Mouse (Mus musculus) intestine, embryonic 15.5 days (tissue): ENCODE measurements around the gene Pkn2. TPM values are rescaled to one million over a fixed set of nuclear protein-coding genes. Genes with fewer than 3 reads are reported as not detected.

Source experiments
- ATAC-seq: fragments of 200-750 bp; cut with Nextera tagmentation; 2 replicates; pipeline ENCODE4 v1.8.0; 2017; ENCODE audit warnings: moderate TSS enrichment, moderate library complexity
- H3K27ac ChIP-seq: fragments of 300-500 bp; sonication (generic); 2 replicates; pipeline ENCODE4 v1.5.1; 2015; ENCODE audit warnings: mild to moderate bottlenecking, inconsistent platforms
- H3K27me3 ChIP-seq: fragments of 300-500 bp; sonication (generic); replicated peaks from 2 replicates; pipeline ENCODE4 v1.6.1; 2015; ENCODE audit warnings: inconsistent platforms
- H3K36me3 ChIP-seq: fragments of 300-500 bp; sonication (generic); 2 replicates; pipeline ENCODE4 v1.6.1; 2015; ENCODE audit warnings: inconsistent platforms
- H3K4me1 ChIP-seq: fragments of 300-500 bp; sonication (generic); replicated peaks from 2 replicates; pipeline ENCODE4 v1.6.1; 2015; ENCODE audit warnings: inconsistent platforms
- H3K4me2 ChIP-seq: fragments of 300-500 bp; sonication (generic); replicated peaks from 2 replicates; pipeline ENCODE4 v1.6.1; 2015; ENCODE audit warnings: mild to moderate bottlenecking, inconsistent platforms
- H3K4me3 ChIP-seq: fragments of 300-500 bp; sonication (generic); replicated peaks from 2 replicates; pipeline ENCODE4 v1.5.1; 2015; ENCODE audit warnings: inconsistent platforms
- H3K9ac ChIP-seq: fragments of 300-500 bp; sonication (generic); 2 replicates; pipeline ENCODE4 v1.6.1; 2015; ENCODE audit warnings: inconsistent platforms
- H3K9me3 ChIP-seq: fragments of 300-500 bp; sonication (generic); 2 replicates; pipeline ENCODE4 v1.6.1; 2016; ENCODE audit warnings: inconsistent platforms
- WGBS: fragments of 180-500 bp; shearing (Covaris S2); methylation state at CpG from one replicate; pipeline ENCODE4 v1.1.7; 2015; 5-methylcytosine and 5-hydroxymethylcytosine counted together
- polyA plus RNA-seq: library from polyadenylated mRNA; unstranded; fragments of >200 nt; fragmentation: Nextera tagmentation; extraction: Ambion mirVana; gene quantifications from 2 replicates; pipeline ENCODE4 v1.2.1, GENCODE M21; 2015

Gene Pkn2
- polyA plus RNA-seq, 1 experiment from 2014 or later = 47.4 TPM

DNA sequence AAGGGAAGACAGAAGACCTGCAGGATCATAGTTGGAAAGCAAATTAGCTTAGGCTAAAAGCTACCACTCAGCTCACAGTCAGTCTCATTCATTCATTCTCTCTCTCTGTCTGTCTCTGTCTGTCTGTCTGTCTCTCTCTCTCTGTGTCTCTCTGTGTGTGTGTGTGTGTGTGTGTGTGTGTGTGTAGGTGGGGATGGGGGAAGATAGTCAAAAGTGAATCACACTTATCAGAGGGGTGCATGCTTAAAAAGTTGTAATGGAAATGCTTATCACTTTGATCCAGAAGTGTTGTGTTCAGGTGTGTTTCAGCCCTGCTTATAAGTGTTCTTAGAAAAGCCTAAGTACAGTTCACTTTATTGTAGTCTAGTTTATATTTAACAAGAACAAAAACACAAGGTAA is 2.8 kb upstream of the Pkn2 start:
- H3K27ac ChIP-seq = no peak overlapping the region
- H3K9ac ChIP-seq = no peak overlapping the region
- no peak for ATAC-seq
- H3K36me3 ChIP-seq = no peaks in the 10 kb centered on the region
- H3K4me3 ChIP-seq = no peak overlapping the region
- H3K4me1 ChIP-seq = no peaks in the 10 kb centered on the region
- no peak overlapping the region for H3K4me2 ChIP-seq
- no peaks in the 10 kb centered on the region for H3K9me3 ChIP-seq
- H3K27me3 ChIP-seq = no peaks in the 10 kb centered on the region

DNA sequence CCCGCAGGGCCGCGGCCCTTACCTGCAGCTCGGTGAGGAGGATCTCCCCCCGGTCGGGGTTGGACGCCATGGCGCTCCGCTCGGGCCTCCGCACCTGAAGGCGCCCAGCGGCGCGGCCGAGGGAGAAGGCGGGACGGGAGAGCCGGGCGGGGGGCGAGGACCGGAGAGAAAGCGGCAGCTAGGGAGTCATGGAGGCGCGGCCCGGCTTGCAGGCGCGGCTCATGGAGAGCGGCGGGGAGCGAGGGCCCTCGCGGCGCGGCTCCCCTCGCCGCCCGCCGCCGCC is 274 bp downstream of the Pkn2 start:
- peak overlapping the region; percentile 52; the same call in 1 of the 2 replicates for H3K4me2 ChIP-seq
- H3K36me3 ChIP-seq = no peaks in the 10 kb centered on the region
- H3K9ac ChIP-seq = peak overlapping the region; percentile 95
- H3K4me3 ChIP-seq = peak overlapping the region; percentile 100
- no peaks in the 10 kb centered on the region for H3K9me3 ChIP-seq
- 1% methylated on average over 36 of the region's 40 CpGs for WGBS
- ATAC-seq = no peak
- peak overlapping the region; percentile 95 for H3K27ac ChIP-seq
- H3K4me1 ChIP-seq = no peaks in the 10 kb centered on the region
- H3K27me3 ChIP-seq = no peaks in the 10 kb centered on the region

DNA sequence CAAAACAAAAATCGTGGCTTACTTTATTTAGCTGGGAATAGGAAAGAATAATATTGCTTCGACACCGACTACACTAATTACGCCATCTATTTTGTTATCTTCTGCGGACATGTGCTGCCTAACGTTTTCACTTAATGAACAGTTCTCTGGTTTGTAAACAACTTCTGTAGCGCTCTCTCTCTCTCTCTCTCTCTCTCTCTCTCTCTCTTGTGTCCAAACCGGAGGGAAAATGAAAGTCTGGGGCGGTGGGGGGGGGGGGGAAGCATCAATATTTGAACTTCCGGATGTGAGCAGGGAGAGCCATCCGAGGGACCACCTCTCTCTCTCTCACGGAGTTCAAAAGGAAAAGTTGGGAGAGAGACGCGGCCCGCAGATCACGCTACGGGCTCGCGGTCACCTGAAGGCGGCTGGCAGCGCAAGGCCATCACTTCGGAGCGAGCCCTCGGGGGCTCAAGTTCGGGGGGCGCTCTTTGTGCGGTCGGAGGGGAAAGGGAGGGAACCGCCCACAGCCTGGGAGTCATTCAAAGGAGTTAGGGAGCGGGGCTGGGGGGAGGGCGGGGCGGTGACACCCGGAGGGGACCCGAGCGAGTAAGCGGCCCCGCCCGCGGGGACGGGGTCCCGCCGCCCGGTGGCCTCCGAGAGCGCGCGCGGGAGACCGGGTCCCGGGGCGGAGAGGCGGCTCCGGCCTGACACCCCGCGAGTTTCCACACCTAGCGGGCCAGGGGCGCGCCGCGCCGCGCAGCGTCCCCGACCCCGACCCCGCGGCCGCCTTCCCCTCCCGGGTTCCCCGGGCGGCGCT is 815 bp downstream of the Pkn2 start:
- H3K9me3 ChIP-seq = no peaks in the 10 kb centered on the region
- H3K27me3 ChIP-seq = no peaks in the 10 kb centered on the region
- H3K36me3 ChIP-seq = no peaks in the 10 kb centered on the region
- ATAC-seq = peak; percentile 23
- H3K4me1 ChIP-seq = no peaks in the 10 kb centered on the region
- WGBS = under 1% methylated on average over 67 of the region's 72 CpGs
- H3K9ac ChIP-seq = peak overlapping the region; percentile 95
- H3K4me3 ChIP-seq = peak overlapping the region; percentile 100
- H3K4me2 ChIP-seq = peak overlapping the region; percentile 52
- H3K27ac ChIP-seq = peak overlapping the region; percentile 95

- H3K36me3 ChIP-seq = no peaks in the 10 kb centered on the region
- H3K27ac ChIP-seq = no peak overlapping the region
- no peak overlapping the region for H3K4me3 ChIP-seq
- peaks cover 3% of the 10 kb centered on the region; the same call in 1 of the 2 replicates for H3K4me1 ChIP-seq
- peak; percentile 65; the same call in 1 of the 2 replicates for ATAC-seq
- 80% methylated on average over 2 of the region's 2 CpGs for WGBS
- H3K9me3 ChIP-seq = no peaks in the 10 kb centered on the region
- no peak overlapping the region for H3K4me2 ChIP-seq
- no peaks in the 10 kb centered on the region for H3K27me3 ChIP-seq
- no peak overlapping the region for H3K9ac ChIP-seq
These were observed 18.6 kb downstream of the Pkn2 start for GRCm38 (mm10) chr3:142863236-142863635.

- 76% methylated on average over 3 of the region's 3 CpGs for WGBS
- H3K4me1 ChIP-seq = no peaks in the 10 kb centered on the region
- no peak overlapping the region for H3K4me3 ChIP-seq
- H3K27me3 ChIP-seq = no peaks in the 10 kb centered on the region
- no peak overlapping the region for H3K27ac ChIP-seq
- no peak for ATAC-seq
- H3K9ac ChIP-seq = no peak overlapping the region
- H3K9me3 ChIP-seq = no peaks in the 10 kb centered on the region
- H3K4me2 ChIP-seq = no peak overlapping the region
- no peaks in the 10 kb centered on the region for H3K36me3 ChIP-seq
These were observed 25.0 kb downstream of the Pkn2 start for GRCm38 (mm10) chr3:142856832-142857231.

- Histone ChIP-seq H3K9me3 (no peaks in the 10 kb centered on the region), H3K9ac (no peak overlapping the region), H3K4me2 (no peak overlapping the region), H3K4me1 (no peaks in the 10 kb centered on the region), H3K36me3 (no peaks in the 10 kb centered on the region), H3K27me3 (no peaks in the 10 kb centered on the region), H3K27ac (no peak overlapping the region), H3K4me3 (no peak overlapping the region)
- 63% methylated on average over 4 of the region's 4 CpGs for WGBS
- ATAC-seq = no peak
These were observed 25.8 kb downstream of the Pkn2 start for GRCm38 (mm10) chr3:142855961-142856472.

GRCm38 (mm10) chr3:142852911-142853310 is 28.9 kb downstream of the Pkn2 start:
- no peaks in the 10 kb centered on the region for H3K9me3 ChIP-seq
- H3K4me1 ChIP-seq = no peaks in the 10 kb centered on the region
- no peaks in the 10 kb centered on the region for H3K27me3 ChIP-seq
- H3K4me3 ChIP-seq = no peak overlapping the region
- no peak for ATAC-seq
- no peak overlapping the region for H3K9ac ChIP-seq
- H3K4me2 ChIP-seq = no peak overlapping the region
- 80% methylated on average over 3 of the region's 3 CpGs for WGBS
- no peak overlapping the region for H3K27ac ChIP-seq
- H3K36me3 ChIP-seq = no peaks in the 10 kb centered on the region

DNA sequence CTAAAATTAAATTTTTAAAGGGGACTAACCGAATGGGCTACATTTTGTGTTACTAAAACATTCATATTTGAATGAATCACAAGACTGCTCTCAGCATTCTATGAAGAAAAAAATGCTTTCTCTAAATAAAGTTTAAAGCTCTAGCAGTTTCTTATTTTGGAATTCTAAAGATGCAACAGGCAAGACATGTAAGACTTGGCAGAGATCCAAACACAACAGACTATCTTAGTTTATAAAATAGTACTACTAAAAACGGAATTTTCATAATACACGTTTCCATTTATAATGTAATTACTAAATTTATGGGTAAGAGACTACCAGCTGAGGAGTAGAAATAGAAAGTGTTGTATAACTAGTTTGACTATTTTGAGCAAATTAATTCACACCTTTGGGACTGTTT is 30.2 kb downstream of the Pkn2 start:
- ATAC-seq = no peak
- Histone ChIP-seq H3K9me3 (no peaks in the 10 kb centered on the region), H3K27me3 (no peaks in the 10 kb centered on the region), H3K4me3 (no peak overlapping the region), H3K36me3 (no peaks in the 10 kb centered on the region), H3K27ac (no peak overlapping the region), H3K9ac (no peak overlapping the region), H3K4me1 (no peaks in the 10 kb centered on the region), H3K4me2 (no peak overlapping the region)
- 53% methylated on average over 3 of the region's 3 CpGs for WGBS

- 60% methylated on average over 4 of the region's 4 CpGs for WGBS
- Histone ChIP-seq H3K4me1 (no peaks in the 10 kb centered on the region), H3K27ac (no peak overlapping the region), H3K4me3 (no peak overlapping the region), H3K9ac (no peak overlapping the region), H3K27me3 (no peaks in the 10 kb centered on the region), H3K4me2 (no peak overlapping the region), H3K9me3 (no peaks in the 10 kb centered on the region), H3K36me3 (0 out of 2 replicates have a peak, but pooled peaks cover 2% of the 10 kb centered on the region)
- no peak for ATAC-seq
These were observed 41.8 kb downstream of the Pkn2 start for GRCm38 (mm10) chr3:142839961-142840360.

GRCm38 (mm10) chr3:142834761-142835160 is 47.0 kb downstream of the Pkn2 start:
- Histone ChIP-seq H3K4me2 (no peak overlapping the region), H3K9ac (no peak overlapping the region), H3K9me3 (no peaks in the 10 kb centered on the region), H3K4me1 (no peaks in the 10 kb centered on the region), H3K27me3 (no peaks in the 10 kb centered on the region), H3K27ac (no peak overlapping the region), H3K4me3 (no peak overlapping the region), H3K36me3 (0 out of 2 replicates have a peak, but pooled peaks cover 2% of the 10 kb centered on the region)
- WGBS = 87% methylated on average over 4 of the region's 4 CpGs
- ATAC-seq = no peak

DNA sequence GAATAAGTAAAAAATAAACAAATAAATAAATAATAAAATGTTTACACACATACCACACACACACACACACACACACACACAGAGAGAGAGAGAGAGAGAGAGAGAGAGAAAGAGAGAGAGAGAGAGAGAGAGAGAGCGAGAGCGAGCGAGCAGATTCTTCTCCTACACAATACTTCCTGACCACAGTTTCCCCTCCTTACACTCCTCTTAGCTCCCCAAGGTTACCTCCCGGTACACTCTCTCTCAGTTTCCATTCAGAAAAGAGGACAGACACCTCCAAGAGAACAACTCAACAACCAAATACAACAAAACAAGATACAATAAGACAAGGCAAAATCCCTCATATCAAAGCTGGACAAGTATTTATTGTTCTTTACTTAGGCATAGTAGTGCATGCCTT is 47.8 kb downstream of the Pkn2 start:
- Histone ChIP-seq H3K9me3 (no peaks in the 10 kb centered on the region), H3K27ac (no peak overlapping the region), H3K9ac (no peak overlapping the region), H3K27me3 (no peaks in the 10 kb centered on the region), H3K4me1 (no peaks in the 10 kb centered on the region), H3K4me2 (no peak overlapping the region), H3K36me3 (0 out of 2 replicates have a peak, but pooled peaks cover 2% of the 10 kb centered on the region), H3K4me3 (no peak overlapping the region)
- no peak for ATAC-seq
- WGBS = 99% methylated on average over 4 of the region's 4 CpGs

GRCm38 (mm10) chr3:142832910-142833309 is 48.9 kb downstream of the Pkn2 start:
- ATAC-seq = no peak
- WGBS = 96% methylated on average over 3 of the region's 3 CpGs
- 0 out of 2 replicates have a peak, but pooled peaks cover 4% of the 10 kb centered on the region for H3K36me3 ChIP-seq
- H3K27me3 ChIP-seq = no peaks in the 10 kb centered on the region
- H3K4me3 ChIP-seq = no peak overlapping the region
- no peak overlapping the region for H3K27ac ChIP-seq
- H3K4me2 ChIP-seq = no peak overlapping the region
- no peaks in the 10 kb centered on the region for H3K9me3 ChIP-seq
- H3K9ac ChIP-seq = no peak overlapping the region
- H3K4me1 ChIP-seq = no peaks in the 10 kb centered on the region
